Mouse (Mus musculus): ENCODE results near the gene Lbp. TPM values are rescaled to one million over a fixed set of nuclear protein-coding genes. Genes with fewer than 3 reads are reported as not detected.

The Lbp gene
- polyA plus RNA-seq, 1 experiment from 2014 or later = 16.3 TPM

DNA sequence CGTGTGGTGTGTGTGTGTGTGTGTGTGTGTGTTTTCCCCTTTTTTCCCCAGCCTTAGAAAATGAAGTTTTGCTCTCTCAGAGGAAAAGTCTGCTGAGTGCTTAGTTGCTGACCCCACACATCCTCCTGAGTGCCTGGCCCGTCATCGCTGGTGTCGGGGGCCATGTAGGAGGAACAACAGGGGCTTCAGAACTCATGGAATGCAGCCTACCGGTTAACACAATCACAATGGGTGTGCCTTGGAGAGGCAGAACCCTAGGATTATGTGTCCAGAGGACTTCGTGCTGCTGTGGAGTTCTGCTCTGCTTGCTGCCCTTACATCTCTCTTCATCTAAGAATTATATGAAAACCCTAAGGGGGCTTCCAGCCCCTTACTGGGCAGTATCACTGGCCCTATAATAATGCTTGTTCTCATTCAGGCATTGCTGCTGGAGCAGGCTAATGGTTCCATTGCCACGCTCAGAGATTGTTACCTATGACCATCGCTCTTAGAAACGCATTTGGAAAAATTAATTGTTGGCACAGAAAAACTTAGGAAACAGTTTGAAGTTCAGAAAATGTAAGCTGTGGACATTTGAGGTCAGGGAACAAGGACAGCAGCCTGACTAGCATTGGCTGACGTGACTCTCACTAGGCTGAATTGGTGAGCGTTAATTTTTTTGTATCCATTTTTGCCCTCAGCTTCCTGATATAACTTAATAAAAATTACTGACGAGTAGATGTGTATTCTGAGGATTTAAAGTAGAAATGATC lies 59.0 kb downstream of the Lbp start:
- DNase-seq (no peak), ATAC-seq (ENCODE audit: low read depth) (no peak)
- no peak overlapping the region for H3K4me2 ChIP-seq
- WGBS (ENCODE audit: insufficient replicate concordance) = 67% methylated on average over 12 of the region's 12 CpGs
- no peak overlapping the region for H3K9ac ChIP-seq
- no peaks in the 10 kb centered on the region for H3K9me3 ChIP-seq (replicated peaks)
- no peaks in the 10 kb centered on the region for H3K27me3 ChIP-seq
- H3K27ac ChIP-seq = no peak overlapping the region
- H3K4me1 ChIP-seq (replicated peaks) = peaks cover 7% of the 10 kb centered on the region
- H3K36me3 ChIP-seq = peaks cover under 1% of the 10 kb centered on the region
- no peak overlapping the region for H3K4me3 ChIP-seq (replicated peaks)

DNA sequence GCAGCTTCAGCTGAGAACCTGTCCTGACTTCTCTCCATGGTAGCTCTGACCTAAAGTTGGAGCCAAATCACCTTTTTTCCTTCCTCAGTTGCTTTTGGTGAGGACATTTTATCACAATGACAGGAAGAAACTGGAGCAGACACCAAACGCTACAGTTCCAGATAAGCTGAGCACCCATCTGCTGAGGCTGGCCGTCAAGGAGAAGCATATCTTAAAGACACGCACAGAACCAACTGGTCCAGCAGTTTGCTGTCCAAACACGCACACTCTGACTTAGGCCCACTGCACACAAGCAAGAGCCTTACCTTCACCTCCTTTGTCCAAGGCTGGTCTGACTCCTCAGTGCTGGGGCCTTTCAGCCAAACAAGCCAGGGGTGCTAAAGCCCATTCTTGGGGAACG lies 61.4 kb downstream of the Lbp start:
- Histone ChIP-seq H3K4me2 (no peak overlapping the region), H3K27me3 (0 out of 2 replicates have a peak, but pooled peaks cover under 1% of the 10 kb centered on the region), H3K36me3 (no peaks in the 10 kb centered on the region), H3K4me1 (replicated peaks) (no peaks in the 10 kb centered on the region), H3K4me3 (replicated peaks) (no peak overlapping the region), H3K9ac (no peak overlapping the region), H3K9me3 (replicated peaks) (no peaks in the 10 kb centered on the region), H3K27ac (no peak overlapping the region)
- 35% methylated on average over 5 of the region's 5 CpGs for WGBS (ENCODE audit: insufficient replicate concordance)
- ATAC-seq (ENCODE audit: low read depth) (no peak), DNase-seq (no peak)

DNA sequence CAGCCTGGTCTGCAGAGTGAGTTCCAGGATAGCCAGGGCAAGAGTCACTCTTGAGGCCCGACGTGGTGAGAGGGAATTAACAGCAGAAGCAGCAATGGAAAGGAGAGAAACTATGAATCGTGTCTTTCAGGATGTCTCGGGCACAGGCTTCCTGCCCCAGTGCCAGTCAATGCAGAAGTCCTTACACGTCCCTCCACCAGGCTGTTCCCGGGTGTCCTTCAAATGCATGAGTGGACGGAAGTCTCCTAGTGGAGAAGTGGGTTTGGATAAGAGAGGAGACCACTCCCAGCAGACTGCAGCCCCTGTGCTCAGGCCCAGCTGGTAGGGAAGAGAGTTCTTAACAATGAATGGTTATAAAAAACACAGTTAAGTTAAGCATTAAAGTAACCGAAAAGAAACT lies 62.0 kb downstream of the Lbp start:
- Histone ChIP-seq H3K4me2 (no peak overlapping the region), H3K9ac (no peak overlapping the region), H3K36me3 (no peaks in the 10 kb centered on the region), H3K4me1 (replicated peaks) (no peaks in the 10 kb centered on the region), H3K9me3 (replicated peaks) (no peaks in the 10 kb centered on the region), H3K4me3 (replicated peaks) (no peak overlapping the region), H3K27me3 (peaks cover 6% of the 10 kb centered on the region), H3K27ac (no peak overlapping the region)
- DNase-seq (no peak), ATAC-seq (ENCODE audit: low read depth) (no peak)
- 79% methylated on average over 8 of the region's 8 CpGs for WGBS (ENCODE audit: insufficient replicate concordance)

DNA sequence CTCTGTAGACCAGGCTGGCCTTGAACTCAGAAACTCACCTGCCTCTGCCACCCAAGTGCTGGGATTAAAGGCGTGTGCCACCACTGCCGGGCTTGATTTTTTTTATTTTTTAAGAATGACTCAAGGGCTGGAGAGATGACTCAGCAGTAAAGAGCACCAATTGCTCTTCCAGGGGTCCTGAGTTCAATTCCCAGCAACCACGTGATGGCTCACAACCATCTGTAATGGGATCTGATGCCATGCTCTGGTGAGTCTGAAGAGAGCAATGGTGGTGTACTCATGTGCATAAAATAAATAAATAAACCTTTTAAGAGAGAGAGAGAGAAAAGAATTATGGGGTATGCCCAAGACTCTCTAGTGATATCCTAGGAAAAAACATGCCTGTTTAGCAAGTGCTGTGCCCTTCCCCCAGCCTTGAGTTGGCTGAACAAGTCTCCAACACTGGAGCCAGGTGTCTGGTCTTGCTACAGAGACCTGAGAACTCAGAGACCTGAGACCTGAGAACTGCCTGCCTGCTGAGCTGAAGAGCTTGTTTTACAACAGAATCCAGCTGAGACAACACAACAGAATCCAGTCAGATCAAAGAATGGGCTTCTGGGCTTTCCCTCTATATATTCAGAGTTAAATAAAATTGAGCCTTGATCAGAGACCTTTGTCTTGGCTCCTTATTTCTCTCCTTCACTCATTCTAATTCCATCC lies 63.3 kb downstream of the Lbp start:
- Histone ChIP-seq H3K4me3 (replicated peaks) (no peak overlapping the region), H3K27me3 (peaks cover 19% of the 10 kb centered on the region), H3K36me3 (no peaks in the 10 kb centered on the region), H3K27ac (no peak overlapping the region), H3K9me3 (replicated peaks) (no peaks in the 10 kb centered on the region), H3K4me2 (no peak overlapping the region), H3K4me1 (replicated peaks) (no peaks in the 10 kb centered on the region), H3K9ac (no peak overlapping the region)
- DNase-seq (no peak), ATAC-seq (ENCODE audit: low read depth) (no peak)
- 64% methylated on average over 3 of the region's 3 CpGs for WGBS (ENCODE audit: insufficient replicate concordance)

DNA sequence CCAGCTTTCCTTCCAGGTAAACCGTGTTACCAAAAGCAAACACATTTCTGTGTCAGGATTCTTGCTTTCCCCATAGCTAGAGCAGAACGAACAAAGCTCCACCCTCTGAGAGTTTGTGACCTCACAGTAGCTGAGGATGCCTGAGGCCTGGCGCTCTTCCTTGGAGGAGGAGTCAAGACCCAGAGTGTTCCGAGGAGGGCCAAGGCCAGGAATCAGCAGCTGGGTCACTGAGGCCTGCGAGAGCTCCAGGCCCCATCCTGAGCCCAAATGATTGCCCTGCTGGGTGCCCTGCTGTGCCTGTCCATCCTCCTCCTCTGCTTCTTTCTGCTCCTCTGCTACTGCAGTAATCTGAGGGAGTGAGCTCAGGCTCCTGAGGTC lies 63.9 kb downstream of the Lbp start:
- DNase-seq (no peak), ATAC-seq (ENCODE audit: low read depth) (no peak)
- Histone ChIP-seq H3K9ac (no peak overlapping the region), H3K36me3 (no peaks in the 10 kb centered on the region), H3K27ac (no peak overlapping the region), H3K4me1 (replicated peaks) (no peaks in the 10 kb centered on the region), H3K4me3 (replicated peaks) (no peak overlapping the region), H3K27me3 (peaks cover 25% of the 10 kb centered on the region), H3K4me2 (no peak overlapping the region), H3K9me3 (replicated peaks) (no peaks in the 10 kb centered on the region)
- 41% methylated on average over 5 of the region's 5 CpGs for WGBS (ENCODE audit: insufficient replicate concordance)

DNA sequence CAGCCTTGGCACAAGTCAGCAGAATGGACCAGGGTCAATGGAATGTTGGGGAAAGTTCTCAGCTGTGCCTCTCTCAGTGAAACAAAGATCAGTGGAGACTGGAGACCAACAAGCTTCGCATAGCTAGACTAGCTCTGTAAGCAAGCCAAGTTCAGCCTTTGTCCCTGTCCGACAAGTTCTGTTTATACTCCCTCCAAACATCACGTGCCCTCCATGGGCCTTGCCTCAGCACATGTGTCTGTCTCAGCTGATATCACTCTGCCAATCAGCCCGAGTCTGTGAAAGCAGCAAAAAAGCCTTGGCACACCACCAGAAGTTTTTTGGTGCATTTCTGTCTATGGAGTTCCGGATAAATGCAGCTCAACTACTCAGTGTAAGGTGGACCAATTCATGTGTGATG lies 66.8 kb downstream of the Lbp start:
- DNase-seq (no peak), ATAC-seq (ENCODE audit: low read depth) (0 out of 2 replicates have a peak, but pooled peaks have one; percentile 45)
- Histone ChIP-seq H3K4me2 (no peak overlapping the region), H3K4me1 (replicated peaks) (0 out of 2 replicates have a peak, but pooled peaks cover 2% of the 10 kb centered on the region), H3K36me3 (no peaks in the 10 kb centered on the region), H3K4me3 (replicated peaks) (no peak overlapping the region), H3K27ac (no peak overlapping the region), H3K27me3 (peaks cover 47% of the 10 kb centered on the region), H3K9me3 (replicated peaks) (no peaks in the 10 kb centered on the region), H3K9ac (no peak overlapping the region)
- WGBS (ENCODE audit: insufficient replicate concordance) = 48% methylated on average over 5 of the region's 5 CpGs

DNA sequence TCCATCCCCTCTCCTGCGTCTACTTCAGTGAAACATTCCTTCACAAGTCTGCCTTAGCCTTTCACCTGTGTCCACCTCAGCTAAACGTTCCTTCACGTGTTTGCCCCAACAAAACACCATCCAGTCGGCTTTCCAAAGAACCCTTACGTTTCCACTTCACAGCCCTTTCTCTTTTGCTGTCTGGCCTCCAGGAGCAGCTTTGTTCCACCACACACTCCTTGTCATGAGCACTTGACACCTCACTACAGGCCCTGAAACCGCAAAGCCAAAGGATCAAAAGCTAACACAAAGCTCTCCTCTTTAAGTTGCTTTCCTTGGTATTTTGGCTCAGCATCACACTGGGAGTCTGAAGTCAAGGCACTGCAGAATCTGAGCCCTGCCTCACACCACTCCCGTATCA lies 67.2 kb downstream of the Lbp start:
- Histone ChIP-seq H3K4me3 (replicated peaks) (no peak overlapping the region), H3K9ac (no peak overlapping the region), H3K36me3 (no peaks in the 10 kb centered on the region), H3K27ac (no peak overlapping the region), H3K27me3 (peaks cover 49% of the 10 kb centered on the region), H3K9me3 (replicated peaks) (no peaks in the 10 kb centered on the region), H3K4me2 (no peak overlapping the region), H3K4me1 (replicated peaks) (0 out of 2 replicates have a peak, but pooled peaks cover 2% of the 10 kb centered on the region)
- WGBS (ENCODE audit: insufficient replicate concordance) = 55% methylated on average over 7 of the region's 7 CpGs
- ATAC-seq (ENCODE audit: low read depth) (no peak), DNase-seq (no peak)

DNA sequence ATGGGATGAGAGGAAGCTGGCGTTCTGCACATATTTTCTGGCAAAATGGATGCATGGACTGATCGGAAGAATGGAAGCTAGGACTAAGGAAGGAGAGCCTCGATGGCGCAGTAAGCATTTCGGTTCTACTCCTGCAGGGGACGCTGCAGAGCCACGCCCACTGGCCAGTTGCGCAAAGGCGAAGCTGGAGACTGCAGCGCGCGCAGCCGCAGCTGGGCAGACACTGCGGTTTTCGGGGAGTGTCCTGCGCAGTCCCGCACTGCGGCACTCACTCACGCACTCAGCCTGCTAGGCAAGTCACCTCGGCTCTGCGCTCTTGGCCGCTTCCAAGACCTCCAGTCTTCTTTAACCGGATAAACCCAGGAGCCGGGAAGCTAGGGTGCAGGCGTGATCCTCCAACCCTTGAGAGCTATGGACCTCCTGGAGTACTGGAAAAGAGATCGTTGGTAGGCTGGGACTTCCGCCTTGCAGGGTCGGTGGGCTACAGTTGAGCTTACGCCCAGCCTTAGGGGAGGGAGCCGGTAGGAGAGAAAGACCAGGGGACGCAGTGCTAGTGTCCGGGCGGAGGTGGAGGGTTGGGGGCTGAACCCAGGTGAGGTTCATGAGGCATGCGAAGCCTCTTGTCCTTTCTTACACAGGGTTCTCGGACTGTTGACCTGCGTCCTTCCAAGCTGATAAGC lies 69.3 kb downstream of the Lbp start, which contains the start of gene Snhg11:
Gene Snhg11 (plus strand): TSS at position 196 of the 680 bp plus-strand sequence.
- Histone ChIP-seq H3K9ac (no peak within 1 kb of the TSS), H3K27me3 (peaks cover 49% of the 10 kb centered on the region), H3K4me1 (replicated peaks) (0 out of 2 replicates have a peak, but pooled peaks cover 2% of the 10 kb centered on the region), H3K4me3 (replicated peaks) (peak within 1 kb of the TSS; percentile 40), H3K27ac (no peak within 1 kb of the TSS), H3K36me3 (no peaks in the 10 kb centered on the region), H3K9me3 (replicated peaks) (no peaks in the 10 kb centered on the region), H3K4me2 (peak within 1 kb of the TSS; percentile 47)
- DNase-seq = no peak
- peak; percentile 18; the same call in 1 of the 2 replicates for ATAC-seq (ENCODE audit: low read depth)
- 3% methylated on average over 36 of the region's 36 CpGs for WGBS (ENCODE audit: insufficient replicate concordance)

DNA sequence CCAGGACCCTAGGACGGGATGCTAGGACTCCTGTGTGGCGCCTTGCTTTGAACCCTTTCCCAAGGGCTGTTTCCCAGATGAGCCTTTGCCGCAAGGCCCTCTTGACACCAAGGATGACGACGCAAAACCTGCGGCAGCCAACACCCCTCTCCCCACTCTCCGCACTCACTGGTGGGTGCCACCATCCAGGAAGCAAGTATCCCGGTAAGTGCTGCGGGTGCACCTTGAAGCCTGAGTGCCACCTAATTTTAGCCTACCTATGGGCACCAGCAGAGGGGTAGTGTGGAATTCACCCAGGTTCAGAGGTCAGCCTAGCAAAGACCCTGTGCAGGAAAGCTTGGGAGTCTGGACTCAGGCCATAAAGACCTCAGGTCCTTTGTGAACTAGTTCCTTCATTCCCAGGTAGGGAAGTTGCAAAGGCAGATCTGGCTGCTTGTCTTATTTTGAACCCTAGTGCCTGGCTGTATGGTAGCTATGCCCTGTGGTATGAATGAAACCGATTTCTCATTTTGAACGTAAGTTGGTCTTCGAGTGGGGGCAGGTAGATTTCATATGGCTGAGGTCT lies 69.9 kb downstream of the Lbp start:
- Histone ChIP-seq H3K4me2 (peak overlapping the region; percentile 47), H3K4me1 (replicated peaks) (0 out of 2 replicates have a peak, but pooled peaks cover 2% of the 10 kb centered on the region), H3K9me3 (replicated peaks) (no peaks in the 10 kb centered on the region), H3K4me3 (replicated peaks) (peak overlapping the region; percentile 40; the same call in 1 of the 2 replicates), H3K27ac (no peak overlapping the region), H3K36me3 (no peaks in the 10 kb centered on the region), H3K9ac (no peak overlapping the region), H3K27me3 (peaks cover 49% of the 10 kb centered on the region)
- ATAC-seq (ENCODE audit: low read depth) (no peak), DNase-seq (no peak)
- 26% methylated on average over 12 of the region's 12 CpGs for WGBS (ENCODE audit: insufficient replicate concordance)

DNA sequence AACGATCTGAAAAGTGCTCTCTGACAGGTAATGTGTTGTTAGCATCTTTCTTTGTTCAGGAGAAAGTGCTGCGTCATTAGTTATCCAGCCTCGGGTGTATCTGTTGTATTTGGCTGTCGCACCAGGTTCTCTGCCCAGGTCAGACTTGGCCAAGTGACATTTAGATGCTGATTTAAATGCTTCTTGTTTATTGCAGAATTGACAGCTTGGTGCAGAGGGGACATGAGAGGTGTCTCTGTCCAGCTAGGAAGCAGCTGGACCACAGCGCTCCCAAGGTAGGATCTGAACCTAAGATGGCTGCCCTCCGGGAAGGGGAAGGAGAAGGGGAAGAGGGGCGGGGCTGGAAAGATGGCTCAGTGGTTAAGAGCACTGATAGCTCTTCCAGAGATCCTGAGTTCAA lies 70.5 kb downstream of the Lbp start:
- Histone ChIP-seq H3K27ac (no peak overlapping the region), H3K4me2 (no peak overlapping the region), H3K9ac (no peak overlapping the region), H3K27me3 (peaks cover 49% of the 10 kb centered on the region), H3K4me3 (replicated peaks) (no peak overlapping the region), H3K4me1 (replicated peaks) (0 out of 2 replicates have a peak, but pooled peaks cover 2% of the 10 kb centered on the region), H3K36me3 (no peaks in the 10 kb centered on the region), H3K9me3 (replicated peaks) (no peaks in the 10 kb centered on the region)
- no peak for DNase-seq
- 56% methylated on average over 7 of the region's 7 CpGs for WGBS (ENCODE audit: insufficient replicate concordance)
- ATAC-seq (ENCODE audit: low read depth) = no peak

DNA sequence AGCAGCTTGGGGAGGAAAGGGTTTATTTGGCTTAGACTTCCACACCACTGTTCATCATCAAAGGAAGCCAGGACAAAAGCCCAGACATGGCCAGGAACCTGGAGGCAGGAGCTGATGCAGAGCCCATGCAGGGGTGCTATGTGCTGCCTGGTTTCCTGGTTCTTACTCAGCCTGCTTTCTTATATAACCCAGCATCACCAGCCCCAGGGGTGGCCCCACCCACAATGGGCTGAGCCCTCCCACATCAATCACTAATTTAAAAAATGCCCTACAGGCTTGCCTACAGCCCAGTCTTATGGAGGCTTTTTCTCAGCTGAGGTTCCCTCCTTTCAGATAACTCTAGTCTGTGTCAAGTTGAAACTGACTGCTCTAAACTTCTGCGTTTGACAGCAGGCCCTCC lies 71.5 kb downstream of the Lbp start:
- DNase-seq = no peak
- Histone ChIP-seq H3K27me3 (peaks cover 47% of the 10 kb centered on the region), H3K27ac (no peak overlapping the region), H3K9me3 (replicated peaks) (no peaks in the 10 kb centered on the region), H3K9ac (no peak overlapping the region), H3K4me1 (replicated peaks) (0 out of 2 replicates have a peak, but pooled peaks cover 2% of the 10 kb centered on the region), H3K4me3 (replicated peaks) (no peak overlapping the region), H3K4me2 (no peak overlapping the region), H3K36me3 (no peaks in the 10 kb centered on the region)
- WGBS (ENCODE audit: insufficient replicate concordance) = 85% methylated on average over 1 of the region's 1 CpGs
- no peak for ATAC-seq (ENCODE audit: low read depth)

Data from liver, embryonic 13.5 days (tissue).